Mouse (Mus musculus) ES-Bruce4 (cell line): ENCODE data around the gene Ubqln4. TPM values are rescaled to one million over a fixed set of nuclear protein-coding genes. Genes with fewer than 3 reads are reported as not detected.

Experiments used
- H3K27ac ChIP-seq: 2 replicates; pipeline ENCODE4 v1.5.1; 2012; ENCODE audit warnings: low read length, inconsistent platforms; ENCODE audit not compliant: insufficient read depth
- H3K27me3 ChIP-seq: 2 replicates; pipeline ENCODE4 v1.6.1; 2012; ENCODE audit warnings: mild to moderate bottlenecking, low read length, inconsistent platforms; ENCODE audit not compliant: control insufficient read depth, poor library complexity, insufficient read depth, severe bottlenecking
- H3K36me3 ChIP-seq: 2 replicates; pipeline ENCODE4 v1.6.1; 2012; ENCODE audit warnings: inconsistent platforms, mild to moderate bottlenecking, low read length, moderate library complexity; ENCODE audit not compliant: control insufficient read depth, poor library complexity, insufficient read depth, severe bottlenecking
- H3K4me1 ChIP-seq: one replicate; pipeline ENCODE4 v1.8.1; 2011; ENCODE audit warnings: low read length; ENCODE audit not compliant: control insufficient read depth, insufficient read depth
- H3K4me3 ChIP-seq: 2 replicates; pipeline ENCODE4 v1.5.1; 2011; ENCODE audit warnings: low read depth, mild to moderate bottlenecking, low read length
- H3K9ac ChIP-seq: 2 replicates; pipeline ENCODE4 v1.6.1; 2012; ENCODE audit warnings: low read depth, mild to moderate bottlenecking, inconsistent platforms; ENCODE audit not compliant: poor library complexity, severe bottlenecking
- H3K9me3 ChIP-seq: replicated peaks from 2 replicates; pipeline ENCODE4 v1.6.1; 2012; ENCODE audit warnings: mild to moderate bottlenecking, low read length, inconsistent platforms; ENCODE audit not compliant: control insufficient read depth, poor library complexity, insufficient read depth, severe bottlenecking
- CTCF ChIP-seq: IDR thresholded peaks from one replicate; pipeline ENCODE4 v1.8.1; 2011; ENCODE audit warnings: low read depth, low read length
- EP300 ChIP-seq: IDR thresholded peaks from 2 replicates; pipeline ENCODE4 v1.6.1; 2011; ENCODE audit warnings: low read depth, low read length; ENCODE audit not compliant: insufficient read depth
- POLR2A ChIP-seq: IDR thresholded peaks from one replicate; pipeline ENCODE4 v1.8.1; 2011; ENCODE audit warnings: low read length; ENCODE audit not compliant: insufficient read depth
- polyA plus RNA-seq: library from polyadenylated mRNA; stranded (reverse); fragments of >200 nt; gene quantifications from 2 replicates; pipeline ENCODE4 v1.2.4, GENCODE M21; 2011; ENCODE audit warnings: low read depth; ENCODE audit not compliant: missing spikeins, insufficient read depth, insufficient read length

Gene Ubqln4
- polyA plus RNA-seq, 1 experiment: 118 TPM

- TF ChIP-seq EP300 (no peak), POLR2A (no peak), CTCF (no peak)
- Histone ChIP-seq H3K4me1 (peaks cover 33% of the 10 kb centered on the region), H3K27ac (no peak overlapping the region), H3K4me3 (no peak overlapping the region), H3K9ac (no peak overlapping the region), H3K27me3 (no peaks in the 10 kb centered on the region), H3K36me3 (no peaks in the 10 kb centered on the region), H3K9me3 (no peaks in the 10 kb centered on the region)
These were observed 39.1 kb upstream of the Ubqln4 start for GRCm38 (mm10) chr3:88514231-88515094.

GRCm38 (mm10) chr3:88515095-88515386, 38.5 kb upstream of the Ubqln4 start:
- Histone ChIP-seq H3K27me3 (no peaks in the 10 kb centered on the region), H3K36me3 (no peaks in the 10 kb centered on the region), H3K9me3 (no peaks in the 10 kb centered on the region), H3K4me1 (peaks cover 33% of the 10 kb centered on the region), H3K27ac (no peak overlapping the region), H3K4me3 (no peak overlapping the region), H3K9ac (no peak overlapping the region)
- TF ChIP-seq CTCF (no peak), POLR2A (no peak), EP300 (no peak)

GRCm38 (mm10) chr3:88516407-88516806, 37.2 kb upstream of the Ubqln4 start:
- Histone ChIP-seq H3K27me3 (no peaks in the 10 kb centered on the region), H3K9me3 (no peaks in the 10 kb centered on the region), H3K9ac (no peak overlapping the region), H3K36me3 (no peaks in the 10 kb centered on the region), H3K4me3 (no peak overlapping the region), H3K27ac (no peak overlapping the region), H3K4me1 (peaks cover 27% of the 10 kb centered on the region)
- TF ChIP-seq POLR2A: no peak
- no peak for TF ChIP-seq EP300
- TF ChIP-seq CTCF: no peak

- Histone ChIP-seq H3K36me3 (no peaks in the 10 kb centered on the region), H3K27me3 (no peaks in the 10 kb centered on the region), H3K4me3 (no peak overlapping the region), H3K9me3 (no peaks in the 10 kb centered on the region), H3K27ac (no peak overlapping the region), H3K4me1 (peaks cover 16% of the 10 kb centered on the region), H3K9ac (no peak overlapping the region)
- TF ChIP-seq EP300: no peak
- no peak for TF ChIP-seq POLR2A
- no peak for TF ChIP-seq CTCF
These were observed 35.1 kb upstream of the Ubqln4 start for GRCm38 (mm10) chr3:88518411-88518810.

- no peak overlapping the region for H3K9ac ChIP-seq
- TF ChIP-seq POLR2A (no peak), EP300 (no peak), CTCF (no peak)
- no peaks in the 10 kb centered on the region for H3K27me3 ChIP-seq
- H3K36me3 ChIP-seq: peaks cover 12% of the 10 kb centered on the region
- peaks cover 7% of the 10 kb centered on the region for H3K4me1 ChIP-seq
- no peaks in the 10 kb centered on the region for H3K9me3 ChIP-seq
- no peak overlapping the region for H3K27ac ChIP-seq
- no peak overlapping the region for H3K4me3 ChIP-seq
These were observed 33.5 kb upstream of the Ubqln4 start for GRCm38 (mm10) chr3:88520078-88520477.

- no peak for TF ChIP-seq POLR2A
- no peak for TF ChIP-seq EP300
- no peak for TF ChIP-seq CTCF
These were observed 32.4 kb upstream of the Ubqln4 start for GRCm38 (mm10) chr3:88521156-88521555.

More at GRCm38 (mm10) chr3:88521156-88521555, 32.4 kb upstream of the Ubqln4 start:
- Histone ChIP-seq H3K9ac (no peak overlapping the region), H3K27me3 (no peaks in the 10 kb centered on the region), H3K9me3 (no peaks in the 10 kb centered on the region), H3K36me3 (peaks cover 18% of the 10 kb centered on the region), H3K4me1 (no peaks in the 10 kb centered on the region), H3K27ac (no peak overlapping the region), H3K4me3 (no peak overlapping the region)
